Mouse (Mus musculus) midbrain, postnatal 0 days (tissue): ENCODE results near the gene Zfp3. TPM values are rescaled to one million over a fixed set of nuclear protein-coding genes. Genes with fewer than 3 reads are reported as not detected.

Experiments used
- ATAC-seq: fragments of 200-750 bp; cut with Nextera tagmentation; 2 replicates; pipeline ENCODE4 v1.8.0; 2017; ENCODE audit warnings: moderate number of reproducible peaks, mild to moderate bottlenecking, moderate TSS enrichment, moderate library complexity; ENCODE audit not compliant: low FRiP score
- DNase-seq: peaks from one replicate; pipeline ENCODE4 v3.0.0-alpha.2; 2015; ENCODE audit warnings: low spot score
- H3K27ac ChIP-seq: fragments of 300-500 bp; sonication (generic); 2 replicates; pipeline ENCODE4 v1.5.1; 2014; ENCODE audit warnings: low read depth, mild to moderate bottlenecking, low read length, mixed read lengths
- H3K27me3 ChIP-seq: fragments of 300-500 bp; sonication (generic); 2 replicates; pipeline ENCODE4 v1.6.1; 2014; ENCODE audit warnings: low read length, control low read depth, mixed read lengths; ENCODE audit not compliant: insufficient read depth
- H3K36me3 ChIP-seq: fragments of 300-500 bp; sonication (generic); 2 replicates; pipeline ENCODE4 v1.6.1; 2014; ENCODE audit warnings: low read length, control low read depth, mixed read lengths; ENCODE audit not compliant: insufficient read depth
- H3K4me1 ChIP-seq: fragments of 300-500 bp; sonication (generic); 2 replicates; pipeline ENCODE4 v1.6.1; 2014; ENCODE audit warnings: mild to moderate bottlenecking, control low read depth, antibody characterized with exemption, low read length, mixed read lengths; ENCODE audit not compliant: insufficient read depth
- H3K4me2 ChIP-seq: fragments of 300-500 bp; sonication (generic); 2 replicates; pipeline ENCODE4 v1.6.1; 2014; ENCODE audit warnings: low read depth, mild to moderate bottlenecking, low read length, mixed read lengths; ENCODE audit not compliant: poor library complexity, severe bottlenecking
- H3K4me3 ChIP-seq: fragments of 300-500 bp; sonication (generic); 2 replicates; pipeline ENCODE4 v1.5.1; 2014; ENCODE audit warnings: low read depth, mild to moderate bottlenecking, low read length, moderate library complexity
- H3K9ac ChIP-seq: fragments of 300-500 bp; sonication (generic); replicated peaks from 2 replicates; pipeline ENCODE4 v1.6.1; 2014; ENCODE audit warnings: mild to moderate bottlenecking, low read length, moderate library complexity, mixed read lengths; ENCODE audit not compliant: poor library complexity, severe bottlenecking
- H3K9me3 ChIP-seq: fragments of 300-500 bp; sonication (generic); 2 replicates; pipeline ENCODE4 v1.6.1; 2016; ENCODE audit warnings: low read length, control low read depth
- CTCF ChIP-seq: IDR thresholded peaks from 2 replicates; pipeline ENCODE4 v1.5.1; 2016; ENCODE audit warnings: antibody characterized with exemption, mild to moderate bottlenecking
- WGBS: fragments of 180-500 bp; shearing (Covaris S2); extraction: QIAGEN DNeasy Blood & Tissue Kit; methylation state at CpG from one replicate; pipeline ENCODE4 v1.1.7; 2014; 5-methylcytosine and 5-hydroxymethylcytosine counted together
- polyA plus RNA-seq: library from polyadenylated mRNA; unstranded; fragments of >200 nt; fragmentation: Nextera tagmentation; extraction: Ambion mirVana; gene quantifications from 2 replicates; pipeline ENCODE4 v1.2.1, GENCODE M21; 2015
- total RNA-seq: library from RNA; depleted of rRNA; stranded (reverse); fragments of >200 nt; gene quantifications from 2 replicates; pipeline ENCODE4 v1.2.3, GENCODE M21; 2014

Zfp3 gene
- total and polyA plus RNA-seq, 2 experiments from 2014 or later = 8.7 to 9.7 TPM

DNA sequence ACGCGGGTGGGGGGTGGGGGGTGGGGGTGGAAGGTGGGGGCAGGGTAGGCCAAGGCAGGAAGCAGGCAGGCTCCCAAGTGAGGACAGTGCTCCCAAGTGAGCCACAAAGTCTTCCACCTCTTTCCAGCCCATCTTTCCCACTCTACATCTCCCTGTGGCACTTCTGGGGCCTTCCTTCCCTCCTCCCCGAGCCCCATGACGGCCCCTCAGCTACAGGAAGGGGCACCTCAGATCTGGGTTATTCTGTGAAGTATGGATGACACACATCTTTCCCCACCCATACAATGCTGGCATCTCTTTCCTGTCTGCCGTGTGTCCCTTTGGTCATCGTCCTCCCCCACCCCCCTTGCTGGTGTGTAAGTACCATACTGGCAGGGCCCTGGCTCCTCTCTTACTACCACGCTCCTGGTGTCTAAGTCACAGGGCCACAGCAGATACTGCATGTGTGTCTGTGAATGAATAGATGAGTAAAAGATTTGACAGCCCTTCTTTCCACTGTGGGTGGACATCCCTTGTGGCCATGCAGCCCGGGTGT lies 41.7 kb downstream of the Zfp3 start:
- Histone ChIP-seq H3K4me3 (no peak overlapping the region), H3K36me3 (no peaks in the 10 kb centered on the region), H3K27me3 (no peaks in the 10 kb centered on the region), H3K4me1 (no peaks in the 10 kb centered on the region), H3K9ac (no peak overlapping the region), H3K4me2 (no peak overlapping the region), H3K27ac (no peak overlapping the region), H3K9me3 (no peaks in the 10 kb centered on the region)
- TF ChIP-seq CTCF = no peak
- 79% methylated on average over 8 of the region's 8 CpGs for WGBS
- ATAC-seq = no peak
- no peak for DNase-seq

DNA sequence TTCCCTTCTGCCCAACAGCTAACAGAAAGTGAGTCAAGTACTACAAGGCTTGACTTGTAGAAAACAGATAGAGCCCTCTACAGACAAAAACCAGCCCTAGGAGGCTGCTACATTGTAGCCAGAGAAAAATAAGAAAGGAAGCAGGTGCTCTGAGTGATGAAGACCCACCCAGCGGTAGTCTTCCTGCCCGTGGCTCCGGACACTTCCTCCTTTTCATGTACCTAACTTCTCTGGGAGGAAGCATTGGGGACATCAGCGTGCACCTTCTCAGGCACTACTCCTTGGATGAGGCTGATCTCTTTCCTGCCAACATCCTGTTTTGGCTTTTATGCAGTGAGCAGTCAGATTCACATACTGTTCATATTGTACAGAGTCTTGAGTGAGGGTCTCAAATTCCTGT lies 42.7 kb downstream of the Zfp3 start:
- Histone ChIP-seq H3K27me3 (no peaks in the 10 kb centered on the region), H3K4me3 (no peak overlapping the region), H3K36me3 (no peaks in the 10 kb centered on the region), H3K9ac (no peak overlapping the region), H3K27ac (no peak overlapping the region), H3K4me2 (no peak overlapping the region), H3K4me1 (no peaks in the 10 kb centered on the region), H3K9me3 (no peaks in the 10 kb centered on the region)
- ATAC-seq (no peak), DNase-seq (no peak)
- no peak for TF ChIP-seq CTCF
- 81% methylated on average over 4 of the region's 4 CpGs for WGBS

DNA sequence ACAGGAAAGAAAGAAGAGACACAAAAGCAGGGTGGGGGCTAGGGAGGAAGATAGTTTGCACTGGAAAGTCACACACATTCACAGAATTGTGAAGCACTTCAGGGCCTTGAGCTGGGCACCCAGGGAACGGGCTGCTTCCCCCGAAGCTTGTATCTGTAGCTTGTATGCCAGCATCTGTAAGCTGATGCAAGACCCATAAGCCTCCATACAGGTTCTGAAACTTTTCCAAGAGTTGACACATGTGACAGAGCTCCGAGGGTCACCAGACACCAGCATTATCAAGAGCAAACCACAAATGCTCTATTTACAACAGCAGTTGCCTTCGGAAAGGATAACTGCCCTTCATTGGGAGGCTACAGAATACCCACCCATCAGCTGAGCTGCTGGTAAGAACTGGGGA lies 43.6 kb downstream of the Zfp3 start:
- no peaks in the 10 kb centered on the region for H3K4me1 ChIP-seq
- 90% methylated on average over 4 of the region's 4 CpGs for WGBS
- TF ChIP-seq CTCF = no peak
- no peak for DNase-seq
- H3K36me3 ChIP-seq = no peaks in the 10 kb centered on the region
- no peak overlapping the region for H3K4me2 ChIP-seq
- H3K9me3 ChIP-seq = no peaks in the 10 kb centered on the region
- ATAC-seq = no peak
- no peak overlapping the region for H3K27ac ChIP-seq
- H3K9ac ChIP-seq = no peak overlapping the region
- H3K27me3 ChIP-seq = no peaks in the 10 kb centered on the region
- H3K4me3 ChIP-seq = no peak overlapping the region

DNA sequence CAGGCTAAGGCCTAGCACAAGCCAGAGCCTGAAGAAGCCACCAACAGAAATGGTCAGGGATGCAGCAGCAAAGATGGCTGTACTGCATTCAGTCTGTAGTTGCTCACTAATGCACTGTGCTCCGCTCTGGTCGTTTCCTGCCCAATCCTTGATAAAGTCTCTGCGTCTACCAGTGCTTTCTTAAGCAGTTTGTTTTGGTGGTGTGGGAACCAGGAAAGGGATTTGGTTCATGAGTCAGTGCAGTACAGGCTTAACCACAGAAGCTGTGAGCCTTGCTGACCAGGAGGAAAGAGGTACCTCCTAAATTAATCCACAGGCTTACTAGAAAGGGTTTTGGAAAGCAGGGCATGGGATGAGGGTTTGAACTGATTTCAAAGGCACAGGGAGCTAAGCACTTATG lies 44.1 kb downstream of the Zfp3 start:
- H3K36me3 ChIP-seq = no peaks in the 10 kb centered on the region
- no peak overlapping the region for H3K27ac ChIP-seq
- DNase-seq = no peak
- no peak overlapping the region for H3K4me2 ChIP-seq
- H3K9ac ChIP-seq = no peak overlapping the region
- no peaks in the 10 kb centered on the region for H3K27me3 ChIP-seq
- H3K4me3 ChIP-seq = no peak overlapping the region
- no peaks in the 10 kb centered on the region for H3K4me1 ChIP-seq
- H3K9me3 ChIP-seq = no peaks in the 10 kb centered on the region
- WGBS = 77% methylated on average over 3 of the region's 3 CpGs
- no peak for ATAC-seq
- no peak for TF ChIP-seq CTCF

DNA sequence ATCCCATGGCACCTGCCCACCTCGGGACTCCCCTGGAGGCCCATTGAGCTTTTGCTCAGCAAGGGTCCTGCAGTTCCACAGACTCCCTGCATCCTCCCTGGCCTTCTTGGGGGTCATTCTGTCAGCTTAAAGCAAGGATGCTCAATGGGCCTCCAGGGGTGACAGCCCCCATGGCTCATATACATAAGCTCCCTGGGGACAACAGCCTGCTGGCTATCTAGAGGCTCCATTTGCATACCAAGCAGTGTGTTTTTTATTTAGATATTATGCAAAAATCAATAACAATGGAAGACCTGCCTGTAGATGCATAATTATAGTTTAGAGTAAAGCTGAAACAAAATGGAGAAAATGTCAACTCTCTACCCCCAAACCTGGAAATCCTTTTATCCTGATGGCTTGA lies 45.0 kb downstream of the Zfp3 start:
- Histone ChIP-seq H3K9me3 (no peaks in the 10 kb centered on the region), H3K4me2 (no peak overlapping the region), H3K27ac (no peak overlapping the region), H3K36me3 (no peaks in the 10 kb centered on the region), H3K27me3 (no peaks in the 10 kb centered on the region), H3K9ac (no peak overlapping the region), H3K4me3 (no peak overlapping the region), H3K4me1 (no peaks in the 10 kb centered on the region)
- no peak for DNase-seq
- whole genome bisulfite sequencing = 23% methylated on average over 1 of the region's 1 CpGs
- no peak for ATAC-seq
- TF ChIP-seq CTCF = no peak

DNA sequence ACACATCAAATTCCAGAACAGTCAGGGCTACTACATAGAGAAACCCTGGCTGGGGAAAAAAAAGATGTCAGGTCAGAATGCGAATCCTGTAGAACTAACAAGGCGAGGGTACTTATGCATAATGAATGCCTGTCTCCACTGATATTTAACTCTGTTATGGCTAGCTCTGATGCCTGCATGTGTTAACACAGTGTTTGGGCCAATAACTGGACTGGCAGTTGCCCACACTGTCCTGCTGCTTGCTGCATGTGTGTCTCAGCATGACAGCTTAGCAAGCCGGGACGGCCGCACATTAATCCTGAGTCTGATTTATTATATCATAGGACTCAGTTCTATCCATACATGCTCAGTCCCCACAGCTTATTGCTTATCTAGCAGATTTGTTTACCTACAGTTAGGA lies 47.0 kb downstream of the Zfp3 start:
- Histone ChIP-seq H3K4me2 (no peak overlapping the region), H3K4me1 (no peaks in the 10 kb centered on the region), H3K4me3 (no peak overlapping the region), H3K9ac (no peak overlapping the region), H3K27ac (no peak overlapping the region), H3K36me3 (no peaks in the 10 kb centered on the region), H3K9me3 (no peaks in the 10 kb centered on the region), H3K27me3 (no peaks in the 10 kb centered on the region)
- TF ChIP-seq CTCF = no peak
- DNase-seq (no peak), ATAC-seq (no peak)
- 75% methylated on average over 5 of the region's 5 CpGs for whole genome bisulfite sequencing
